Mouse (Mus musculus) CD4-positive naive resting alpha-beta T cell, adult 76 days (primary cell): Measurements from ENCODE around the gene Frmd6. TPM values are rescaled to one million over a fixed set of nuclear protein-coding genes. Genes with fewer than 3 reads are reported as not detected.

Source experiments
- total RNA-seq: library from RNA; stranded (reverse); gene quantifications from one replicate; pipeline ENCODE4 v1.2.4, GENCODE M21; 2023

Gene Frmd6
- total RNA-seq = 23.4 TPM

GRCm38 (mm10) chr12:70824729-70825650, at the start of gene Frmd6:
Frmd6 (plus strand) TSS chr12:70825514.

GRCm38 (mm10) chr12:70937571-70938384, 112.5 kb downstream of the Frmd6 start, which contains the start of gene Actr10:
Actr10 (plus strand) TSS chr12:70937857.

Other genes starting within 250 kb of the Frmd6 start
- 122 TPM for gene Actr10, start 112.3 kb downstream of the Frmd6 start, total RNA-seq
- 216 TPM for gene Psma3, start 149.1 kb downstream of the Frmd6 start, total RNA-seq
- gene Arid4a, start 190.5 kb downstream of the Frmd6 start, total RNA-seq = 125 TPM